Mouse (Mus musculus) liver, embryonic 16.5 days (tissue): ENCODE measurements around the gene Prss22. TPM values are rescaled to one million over a fixed set of nuclear protein-coding genes. Genes with fewer than 3 reads are reported as not detected.
A peak's percentile ranks its signal among the peaks of the same experiment; 100 is the strongest.

Experiments used
- ATAC-seq: fragments of 200-750 bp; cut with Nextera tagmentation; 2 replicates; pipeline ENCODE4 v1.8.0; 2017; ENCODE audit warnings: low read depth, mild to moderate bottlenecking, moderate number of reproducible peaks, moderate library complexity
- H3K27ac ChIP-seq: fragments of 300-500 bp; sonication (generic); 2 replicates; pipeline ENCODE4 v1.5.1; 2014; ENCODE audit warnings: mild to moderate bottlenecking, low read length
- H3K27me3 ChIP-seq: fragments of 300-500 bp; sonication (generic); 2 replicates; pipeline ENCODE4 v1.6.1; 2014; ENCODE audit warnings: low read depth, low read length, mixed read lengths; ENCODE audit not compliant: control insufficient read depth, insufficient read depth
- H3K36me3 ChIP-seq: fragments of 300-500 bp; sonication (generic); 2 replicates; pipeline ENCODE4 v1.6.1; 2014; ENCODE audit warnings: mild to moderate bottlenecking; ENCODE audit not compliant: control insufficient read depth, insufficient read depth
- H3K4me1 ChIP-seq: fragments of 300-500 bp; sonication (generic); 2 replicates; pipeline ENCODE4 v1.6.1; 2014; ENCODE audit warnings: low read depth, low read length, mixed read lengths; ENCODE audit not compliant: control insufficient read depth
- H3K4me2 ChIP-seq: fragments of 300-500 bp; sonication (generic); 2 replicates; pipeline ENCODE4 v1.6.1; 2014; ENCODE audit warnings: low read depth, low read length, mixed read lengths
- H3K4me3 ChIP-seq: fragments of 300-500 bp; sonication (generic); 2 replicates; pipeline ENCODE4 v1.5.1; 2014; ENCODE audit warnings: low read depth, mild to moderate bottlenecking, low read length
- H3K9ac ChIP-seq: fragments of 300-500 bp; sonication (generic); 2 replicates; pipeline ENCODE4 v1.6.1; 2014; ENCODE audit warnings: low read depth, low read length
- H3K9me3 ChIP-seq: fragments of 300-500 bp; sonication (generic); replicated peaks from 2 replicates; pipeline ENCODE4 v1.6.1; 2016; ENCODE audit warnings: low read length; ENCODE audit not compliant: control insufficient read depth
- WGBS: fragments of 180-500 bp; shearing (Covaris S2); extraction: QIAGEN DNeasy Blood & Tissue Kit; methylation state at CpG from one replicate; pipeline ENCODE4 v1.1.7; 2014; ENCODE audit not compliant: insufficient replicate concordance; 5-methylcytosine and 5-hydroxymethylcytosine counted together
- polyA plus RNA-seq: library from polyadenylated mRNA; unstranded; fragments of >200 nt; fragmentation: Nextera tagmentation; extraction: Ambion mirVana; gene quantifications from 2 replicates; pipeline ENCODE4 v1.2.1, GENCODE M21; 2015

Prss22 gene
- polyA plus RNA-seq, 1 experiment from 2014 or later = not detected

DNA sequence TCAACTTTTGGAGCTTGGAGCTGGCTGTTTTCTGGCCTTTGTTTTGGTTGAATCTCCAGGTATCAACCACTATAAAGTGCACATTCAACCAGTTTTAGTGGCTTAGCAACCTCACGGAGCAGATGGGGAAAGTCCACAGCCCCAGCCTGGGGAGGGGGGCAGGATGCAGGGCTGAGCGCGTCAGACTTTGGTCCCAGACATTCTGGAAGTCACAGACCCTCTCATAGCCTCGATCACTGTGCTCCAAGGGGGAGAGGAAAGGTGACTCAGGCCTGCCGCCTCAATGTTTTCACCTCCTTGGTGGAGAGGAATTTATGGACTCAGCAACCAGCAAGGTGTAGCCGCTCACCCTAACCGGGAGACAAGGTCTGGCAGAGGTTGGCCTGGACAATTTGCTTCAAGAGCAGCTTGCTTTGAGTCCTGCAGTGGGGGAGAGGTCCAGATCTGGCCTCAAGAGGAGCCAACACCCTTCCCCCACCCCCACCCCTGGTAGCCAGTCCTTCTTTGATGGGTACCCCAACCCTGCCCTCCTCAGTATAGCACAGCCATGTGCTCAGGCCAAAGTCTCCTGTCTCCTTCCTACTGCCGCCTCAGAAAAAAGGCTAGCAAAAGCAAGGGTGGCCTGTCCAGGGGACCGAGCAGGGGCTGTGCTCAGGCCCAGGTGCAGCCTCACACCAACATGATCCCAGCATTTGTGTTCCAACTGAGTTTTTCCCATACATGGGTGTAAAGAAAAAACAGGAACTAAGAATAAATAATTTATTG, 4.9 kb downstream of the Prss22 start:
- Histone ChIP-seq H3K27ac (no peak overlapping the region), H3K36me3 (no peaks in the 10 kb centered on the region), H3K9ac (no peak overlapping the region), H3K4me3 (no peak overlapping the region), H3K4me1 (no peaks in the 10 kb centered on the region; the same call in 1 of the 2 replicates), H3K27me3 (no peaks in the 10 kb centered on the region), H3K9me3 (no peaks in the 10 kb centered on the region), H3K4me2 (0 out of 2 replicates have a peak overlapping the region, but pooled peaks have one; percentile 14)
- 63% methylated on average over 9 of the region's 9 CpGs for WGBS
- ATAC-seq = no peak

DNA sequence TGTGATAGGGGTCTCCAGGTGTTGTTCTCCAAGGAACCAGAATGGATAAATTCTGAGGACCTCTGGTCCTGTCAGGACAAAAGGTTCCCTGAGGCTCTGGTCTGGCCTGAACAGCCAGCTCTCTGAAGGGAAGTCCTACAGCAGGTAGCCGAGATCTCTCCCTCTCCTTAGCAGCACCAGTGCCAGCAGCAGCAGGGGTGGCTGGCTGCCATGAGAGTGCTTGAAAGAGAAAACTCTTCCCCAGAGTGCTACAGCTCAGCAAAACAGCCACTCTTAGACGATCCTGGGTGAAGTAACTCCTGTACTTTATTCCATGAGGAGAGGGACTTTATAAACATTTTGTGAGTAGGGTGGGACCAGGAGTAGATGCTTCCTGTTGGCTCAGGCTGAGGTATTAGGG, 8.1 kb downstream of the Prss22 start:
- Histone ChIP-seq H3K4me2 (no peak overlapping the region), H3K27me3 (no peaks in the 10 kb centered on the region), H3K4me1 (no peaks in the 10 kb centered on the region; the same call in 1 of the 2 replicates), H3K4me3 (no peak overlapping the region), H3K9me3 (no peaks in the 10 kb centered on the region), H3K27ac (no peak overlapping the region), H3K9ac (no peak overlapping the region), H3K36me3 (no peaks in the 10 kb centered on the region)
- WGBS = 24% methylated on average over 2 of the region's 2 CpGs
- no peak for ATAC-seq

DNA sequence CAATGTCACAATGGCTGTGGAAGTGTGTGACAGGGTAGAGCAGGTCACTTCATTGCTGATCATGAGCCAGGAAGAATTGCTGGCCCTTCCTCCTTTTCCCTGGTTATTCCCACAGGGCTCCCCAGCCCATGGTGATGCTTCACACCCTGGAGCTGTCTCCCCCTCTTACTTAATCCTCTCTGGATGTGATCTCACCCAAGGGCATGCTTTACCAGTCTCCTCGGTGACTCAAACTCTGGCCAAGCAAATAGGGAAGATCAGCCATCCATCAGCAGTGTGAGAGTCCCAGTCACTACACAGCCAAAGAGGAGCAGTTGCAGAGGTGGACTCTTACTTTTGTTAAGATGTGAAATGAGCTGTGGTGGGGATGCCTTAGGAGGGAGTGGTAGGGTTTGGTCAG, 12.9 kb downstream of the Prss22 start:
- 62% methylated on average over 1 of the region's 1 CpGs for WGBS
- ATAC-seq = no peak
- no peak overlapping the region for H3K4me3 ChIP-seq
- H3K4me1 ChIP-seq = peaks cover 4% of the 10 kb centered on the region
- H3K27ac ChIP-seq = no peak overlapping the region
- no peaks in the 10 kb centered on the region for H3K9me3 ChIP-seq
- H3K27me3 ChIP-seq = no peaks in the 10 kb centered on the region
- H3K9ac ChIP-seq = no peak overlapping the region
- no peaks in the 10 kb centered on the region for H3K36me3 ChIP-seq
- H3K4me2 ChIP-seq = no peak overlapping the region

DNA sequence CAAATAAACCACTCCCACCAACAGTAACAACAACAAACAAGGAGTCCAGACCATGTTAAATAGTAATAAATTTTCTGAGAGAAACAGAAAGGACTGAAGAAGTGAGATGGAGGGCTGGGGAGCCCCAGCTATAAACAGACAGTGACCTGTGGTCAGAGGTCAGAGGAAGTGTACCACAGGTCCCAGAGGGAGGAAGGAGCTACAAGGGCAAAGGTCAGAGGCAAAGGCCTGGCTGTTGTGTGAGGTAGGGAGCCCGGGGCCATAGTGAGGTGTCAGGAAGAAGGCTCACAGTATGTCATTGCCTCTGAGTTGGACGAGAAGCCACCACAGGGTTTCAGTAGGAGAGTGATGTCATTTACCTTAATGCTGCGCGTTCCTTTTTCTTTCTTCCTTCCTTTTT, 15.0 kb downstream of the Prss22 start:
- Histone ChIP-seq H3K27ac (no peak overlapping the region), H3K27me3 (no peaks in the 10 kb centered on the region), H3K36me3 (no peaks in the 10 kb centered on the region), H3K4me1 (peaks cover 4% of the 10 kb centered on the region), H3K9me3 (no peaks in the 10 kb centered on the region), H3K4me3 (no peak overlapping the region), H3K9ac (no peak overlapping the region), H3K4me2 (no peak overlapping the region)
- WGBS = 28% methylated on average over 4 of the region's 4 CpGs
- ATAC-seq = peak; percentile 39; the same call in 1 of the 2 replicates

DNA sequence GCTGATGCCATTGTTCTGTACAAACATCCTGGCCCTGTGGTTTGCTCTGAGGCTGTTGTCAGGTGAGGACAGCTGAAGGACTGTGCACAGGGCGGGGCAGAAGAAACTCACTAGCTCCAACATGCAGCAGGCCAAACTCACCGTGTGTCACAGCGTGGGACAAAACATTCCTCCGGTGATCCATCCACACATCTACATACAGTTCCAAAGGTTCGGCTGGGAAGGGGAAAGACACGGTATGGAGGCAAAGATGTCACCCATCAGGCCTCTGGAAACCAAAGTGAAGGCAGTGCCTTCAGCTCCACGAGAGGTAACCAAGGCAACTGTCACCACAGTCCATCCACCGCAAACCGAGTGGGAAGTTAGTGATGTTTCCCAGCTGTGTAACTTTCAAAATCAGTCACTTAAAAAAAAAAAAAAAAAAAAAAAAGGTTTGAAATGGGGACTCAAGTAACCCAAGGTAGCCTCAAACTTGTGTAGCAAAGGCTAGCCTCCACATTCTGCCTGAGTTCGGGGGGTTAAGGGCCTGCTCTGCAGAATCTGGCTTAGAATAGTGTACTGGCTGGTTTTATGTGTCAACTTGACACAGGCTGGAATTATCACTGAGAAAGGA, 17.5 kb downstream of the Prss22 start, which contains the start of gene Prss30:
Gene Prss30, minus strand, starts transcription at position 270 of the 613 bp plus-strand sequence.
- Histone ChIP-seq H3K27me3 (no peaks in the 10 kb centered on the region), H3K36me3 (no peaks in the 10 kb centered on the region), H3K4me3 (no peak within 1 kb of the TSS), H3K27ac (no peak within 1 kb of the TSS), H3K9ac (no peak within 1 kb of the TSS), H3K4me2 (no peak within 1 kb of the TSS), H3K9me3 (no peaks in the 10 kb centered on the region), H3K4me1 (peaks cover 4% of the 10 kb centered on the region)
- 61% methylated on average over 10 of the region's 10 CpGs for WGBS
- no peak for ATAC-seq

DNA sequence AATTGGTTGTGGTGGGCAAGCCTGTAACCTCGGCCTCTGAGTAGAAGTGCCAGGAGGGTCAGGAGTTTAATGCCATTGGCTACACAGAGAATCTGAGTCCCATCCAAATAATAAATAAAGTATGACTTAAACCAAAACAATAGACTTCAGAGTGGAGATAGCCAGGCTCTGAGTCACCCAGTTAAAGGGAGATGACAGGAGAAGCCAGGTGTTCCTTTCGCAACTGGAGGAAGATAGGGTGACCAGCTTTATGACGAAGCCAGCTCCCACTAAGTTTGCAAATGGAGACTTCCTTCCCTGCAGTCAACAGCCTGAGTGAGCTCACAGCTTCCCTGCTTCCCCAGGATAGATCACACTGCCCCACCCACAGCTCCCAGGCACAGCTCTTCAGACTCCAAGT, 18.4 kb downstream of the Prss22 start:
- Histone ChIP-seq H3K4me3 (no peak overlapping the region), H3K9me3 (no peaks in the 10 kb centered on the region), H3K27me3 (no peaks in the 10 kb centered on the region), H3K36me3 (no peaks in the 10 kb centered on the region), H3K27ac (no peak overlapping the region), H3K4me1 (peaks cover 4% of the 10 kb centered on the region), H3K9ac (no peak overlapping the region), H3K4me2 (no peak overlapping the region)
- WGBS = 64% methylated on average over 3 of the region's 3 CpGs
- no peak for ATAC-seq

DNA sequence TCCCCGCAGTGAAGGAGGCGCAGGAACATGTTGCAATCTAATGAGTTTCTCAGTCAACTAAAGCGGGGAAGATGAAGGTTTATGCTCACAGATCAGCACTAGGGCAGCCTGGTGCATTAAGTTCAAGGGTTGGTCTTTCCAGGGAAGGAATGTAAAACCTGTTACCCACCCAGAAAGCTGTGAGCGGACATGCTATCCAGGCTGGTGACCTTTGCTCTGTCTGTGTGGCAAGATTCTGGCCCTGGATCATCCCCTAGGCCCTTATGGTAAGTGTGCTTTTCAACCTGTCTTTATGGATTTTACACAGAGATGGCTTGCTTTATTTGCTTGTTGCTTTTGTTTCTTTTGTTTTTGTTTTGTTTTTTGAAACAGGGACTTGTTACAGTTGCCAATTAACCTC, 21.2 kb downstream of the Prss22 start:
- H3K27me3 ChIP-seq = no peaks in the 10 kb centered on the region
- 59% methylated on average over 4 of the region's 4 CpGs for WGBS
- ATAC-seq = no peak
- no peaks in the 10 kb centered on the region for H3K4me1 ChIP-seq
- H3K9me3 ChIP-seq = no peaks in the 10 kb centered on the region
- H3K9ac ChIP-seq = no peak overlapping the region
- no peaks in the 10 kb centered on the region for H3K36me3 ChIP-seq
- no peak overlapping the region for H3K27ac ChIP-seq
- H3K4me2 ChIP-seq = no peak overlapping the region
- no peak overlapping the region for H3K4me3 ChIP-seq

DNA sequence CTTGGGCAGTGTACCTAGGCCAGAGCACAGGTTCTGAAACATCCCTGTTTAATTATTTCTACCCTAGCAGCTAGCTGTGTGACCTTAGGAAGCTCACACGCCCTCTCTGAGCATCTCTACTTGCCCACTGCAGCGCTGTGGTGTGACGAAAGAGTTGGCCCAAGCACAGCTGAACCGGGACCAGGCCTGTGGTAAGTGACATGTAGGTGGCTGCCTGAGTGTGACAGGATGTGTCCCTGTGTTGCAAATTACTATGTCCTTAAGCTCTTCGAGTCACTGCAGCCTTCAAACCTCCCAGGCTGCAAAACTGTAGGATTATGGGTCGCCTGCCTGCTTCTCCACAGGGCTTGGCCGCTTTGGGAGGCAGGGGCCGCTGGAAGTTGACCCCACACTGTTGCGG, 26.6 kb downstream of the Prss22 start:
- no peaks in the 10 kb centered on the region for H3K27me3 ChIP-seq
- H3K9me3 ChIP-seq = no peaks in the 10 kb centered on the region
- H3K4me2 ChIP-seq = no peak overlapping the region
- 61% methylated on average over 9 of the region's 9 CpGs for WGBS
- H3K27ac ChIP-seq = no peak overlapping the region
- H3K4me1 ChIP-seq = no peaks in the 10 kb centered on the region
- no peak overlapping the region for H3K4me3 ChIP-seq
- no peak for ATAC-seq
- no peaks in the 10 kb centered on the region for H3K36me3 ChIP-seq
- H3K9ac ChIP-seq = no peak overlapping the region

DNA sequence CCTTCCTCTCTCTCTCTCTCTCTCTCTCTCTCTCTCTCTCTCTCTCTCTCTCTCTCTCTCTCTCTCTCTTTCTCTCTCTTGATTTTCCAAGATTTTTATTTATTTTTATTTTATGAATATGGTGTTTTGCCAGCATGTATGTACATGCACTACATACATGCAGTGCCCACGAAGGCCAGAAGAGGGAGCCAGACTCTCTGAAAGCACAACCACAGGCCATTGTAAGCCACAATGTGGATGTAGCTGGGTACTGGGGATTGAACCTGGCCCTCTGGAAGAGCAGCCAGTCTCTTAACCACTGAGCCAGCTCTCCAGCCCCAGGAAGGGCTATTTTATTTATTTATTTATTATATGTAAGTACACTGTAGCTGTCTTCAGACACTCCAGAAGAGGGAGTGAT, 28.7 kb downstream of the Prss22 start:
- H3K9ac ChIP-seq = no peak overlapping the region
- WGBS = 7% methylated on average over 1 of the region's 1 CpGs
- H3K27ac ChIP-seq = no peak overlapping the region
- no peak overlapping the region for H3K4me2 ChIP-seq
- no peak overlapping the region for H3K4me3 ChIP-seq
- H3K4me1 ChIP-seq = no peaks in the 10 kb centered on the region
- H3K36me3 ChIP-seq = no peaks in the 10 kb centered on the region
- H3K27me3 ChIP-seq = no peaks in the 10 kb centered on the region
- no peaks in the 10 kb centered on the region for H3K9me3 ChIP-seq
- no peak for ATAC-seq
